Mouse (Mus musculus): ENCODE measurements at regions not wholly inside any gene's neighbourhood (a gene's known extent, or its start where the extent isn't known, plus 50 kb on each side); places are given as distances from the start of the nearest gene placed in this dataset.

- intact Hi-C loops (cut with DNase I), result no loop called here
These were observed 52.4 kb upstream of the Olfr291 start for GRCm38 (mm10) chr7:84800966-84801365.

DNA sequence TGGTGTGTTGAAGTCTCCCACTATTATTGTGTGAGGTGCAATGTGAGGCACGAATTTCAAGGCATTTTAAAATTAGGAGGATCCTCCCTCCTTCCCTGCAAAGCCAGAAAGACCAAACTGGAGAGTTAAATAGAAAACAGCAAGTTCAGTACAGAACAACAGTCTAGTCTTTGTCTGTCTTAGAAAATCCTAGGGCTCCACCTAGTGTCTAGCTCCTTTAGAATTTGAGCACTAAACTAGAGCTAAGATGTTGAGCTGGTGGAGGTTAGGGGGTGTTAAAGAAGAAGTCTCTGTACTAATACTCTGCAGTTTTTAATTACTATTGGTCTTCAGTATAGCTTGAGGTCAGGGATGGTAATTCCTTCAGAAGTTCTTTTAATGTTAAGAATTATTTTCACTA, 58.7 kb upstream of the Olfr291 start:
- intact Hi-C loops (cut with DNase I), result loop anchor here (5.0 kb wide), 1 partner anchor 47 kb away; no protein-coding TSS in a partner anchor

GRCm38 (mm10) chr7:84779276-84779825, 74.0 kb upstream of the Olfr291 start:
- intact Hi-C loops (cut with DNase I), result no loop called here

DNA sequence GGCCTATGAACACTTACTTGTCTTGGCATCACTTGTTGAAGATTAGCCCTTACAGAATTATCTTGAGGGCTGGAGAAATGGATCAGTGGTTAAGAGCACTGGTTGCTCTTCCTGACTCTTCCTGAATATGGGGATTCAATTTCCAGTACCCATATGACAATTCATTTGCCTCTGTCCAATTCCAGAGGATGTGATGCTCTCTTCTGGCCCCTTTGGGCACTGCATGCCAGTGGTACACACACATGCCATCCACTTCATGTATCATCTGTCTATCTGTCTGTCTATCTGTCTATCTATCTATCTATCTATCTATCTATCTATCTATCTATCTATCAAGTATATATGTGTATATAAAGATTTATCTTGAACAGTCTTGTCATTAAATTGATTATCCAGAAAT, 75.7 kb upstream of the Olfr291 start:
- intact Hi-C loops (cut with DNase I), result no loop called here

DNA sequence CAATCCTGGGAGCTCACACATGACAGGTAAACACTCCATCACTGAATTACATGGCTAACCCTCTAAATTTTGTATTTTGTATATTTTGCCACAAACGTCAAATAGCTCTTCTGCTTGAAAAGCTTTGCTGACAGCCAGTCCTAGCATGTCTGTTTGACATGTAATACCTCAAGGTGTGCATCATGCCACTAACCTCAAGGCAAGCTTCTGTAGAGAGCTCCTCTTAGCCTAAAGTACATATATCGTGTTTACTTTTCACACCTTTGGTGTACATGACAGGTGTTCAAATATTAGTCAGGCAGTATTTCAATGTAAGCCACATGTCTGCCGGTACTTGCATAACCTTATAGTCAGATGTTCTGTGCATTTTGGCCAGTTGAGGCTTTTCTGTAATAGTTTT, 66.5 kb upstream of the Zfand6 start:
- intact Hi-C loops (cut with DNase I), result no loop called here

DNA sequence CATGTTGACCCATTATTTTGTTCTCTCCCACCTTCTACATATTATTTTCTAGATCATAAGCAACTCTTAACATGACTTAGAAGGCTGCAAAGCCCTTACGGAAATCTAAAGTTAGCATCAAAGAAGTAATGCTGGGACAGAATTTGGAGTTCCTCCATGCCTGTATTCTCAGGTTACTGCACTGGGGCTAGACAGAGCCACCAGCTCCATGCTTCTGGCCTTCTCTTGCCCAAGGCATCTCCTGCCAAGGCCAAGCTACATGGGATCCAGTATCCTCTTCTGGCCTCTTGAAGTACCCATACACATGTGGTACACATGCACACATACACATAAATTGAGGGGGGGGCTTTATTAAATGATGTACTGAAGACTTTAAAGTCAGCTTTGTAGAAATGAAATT, 63.6 kb upstream of the Zfand6 start:
- intact Hi-C loops (cut with DNase I), result no loop called here

DNA sequence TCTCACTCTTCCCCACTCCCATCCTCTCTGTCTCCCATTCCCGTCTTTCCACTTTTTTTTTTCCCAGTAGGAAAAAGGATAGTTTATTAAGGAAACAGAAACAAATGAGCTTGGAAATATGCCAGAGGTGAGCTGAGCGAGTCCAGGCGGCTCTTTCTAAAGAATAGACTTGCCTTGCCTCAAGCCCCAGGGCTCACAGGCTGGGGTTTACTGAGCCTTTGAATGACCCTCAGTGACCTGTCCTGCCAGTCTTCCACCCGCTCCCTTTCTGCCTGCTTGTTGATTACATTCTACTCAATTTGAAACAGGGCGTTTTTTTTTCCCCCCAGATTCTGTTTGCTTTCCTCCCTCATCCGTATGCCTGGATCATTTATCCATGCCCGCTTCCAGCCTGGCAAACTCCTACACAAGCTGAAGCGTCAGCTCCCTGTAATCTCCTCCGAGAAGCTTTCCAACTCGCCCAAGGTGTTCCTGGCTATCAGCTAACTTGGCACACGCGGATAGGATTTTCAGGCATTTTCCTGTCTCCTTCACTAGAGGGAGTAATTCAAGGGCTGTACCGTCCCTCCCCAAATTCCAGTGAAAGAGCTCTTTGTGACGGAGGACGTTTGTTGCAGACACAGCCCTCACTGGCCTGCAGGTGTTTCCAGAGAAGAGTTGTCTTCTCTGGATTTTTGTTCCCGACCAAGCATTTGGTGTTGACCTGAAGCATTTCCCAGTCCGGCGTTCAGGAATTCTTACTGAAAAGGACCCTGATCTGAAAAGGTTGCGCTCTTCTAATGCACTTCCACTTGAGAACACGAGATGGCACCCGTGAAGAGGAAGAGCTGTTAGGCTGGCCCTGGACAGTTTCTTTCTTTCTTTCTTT, 59.9 kb upstream of the Zfand6 start:
- intact Hi-C loops (cut with DNase I), result loop anchor here (5.0 kb wide), 1 partner anchor 48 kb away; no protein-coding TSS in a partner anchor

- intact Hi-C loops (cut with DNase I), result loop anchor here (5.0 kb wide), 1 partner anchor 49 kb away; no protein-coding TSS in a partner anchor
These were observed 58.1 kb upstream of the Zfand6 start for GRCm38 (mm10) chr7:84747847-84748246.

- intact Hi-C loops (cut with DNase I), result loop anchor here (5.0 kb wide), 2 partner anchors 53 to 152 kb away; no protein-coding TSS in a partner anchor
These were observed 54.7 kb upstream of the Zfand6 start for GRCm38 (mm10) chr7:84744321-84745070.

DNA sequence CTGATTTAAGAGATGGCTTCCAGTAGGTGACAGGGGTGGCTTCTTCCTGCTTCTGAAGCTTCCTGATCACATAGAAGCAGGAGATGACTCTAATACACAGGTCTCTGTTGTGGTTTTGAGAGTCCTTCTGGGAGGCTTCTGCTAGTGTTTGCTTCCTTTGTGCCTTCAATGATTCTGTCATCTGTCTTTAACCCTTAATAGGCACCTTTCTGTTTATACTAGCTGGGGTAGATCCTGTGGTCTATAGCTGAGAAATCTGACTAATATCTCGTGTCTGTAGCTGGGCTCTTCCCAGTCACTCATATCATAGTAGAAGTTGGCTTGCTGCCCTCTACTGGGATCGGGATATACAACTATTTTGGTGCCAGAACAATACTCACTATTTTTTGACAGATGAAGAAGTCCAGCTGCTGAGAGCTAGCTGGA, 50.2 kb upstream of the Zfand6 start:
- intact Hi-C loops (cut with DNase I), result loop anchor here (5.0 kb wide), 1 partner anchor 148 kb away; no protein-coding TSS in a partner anchor
